Comparison of ENCODE assay signal across 12 mouse cellular contexts in the genomic region with DNA sequence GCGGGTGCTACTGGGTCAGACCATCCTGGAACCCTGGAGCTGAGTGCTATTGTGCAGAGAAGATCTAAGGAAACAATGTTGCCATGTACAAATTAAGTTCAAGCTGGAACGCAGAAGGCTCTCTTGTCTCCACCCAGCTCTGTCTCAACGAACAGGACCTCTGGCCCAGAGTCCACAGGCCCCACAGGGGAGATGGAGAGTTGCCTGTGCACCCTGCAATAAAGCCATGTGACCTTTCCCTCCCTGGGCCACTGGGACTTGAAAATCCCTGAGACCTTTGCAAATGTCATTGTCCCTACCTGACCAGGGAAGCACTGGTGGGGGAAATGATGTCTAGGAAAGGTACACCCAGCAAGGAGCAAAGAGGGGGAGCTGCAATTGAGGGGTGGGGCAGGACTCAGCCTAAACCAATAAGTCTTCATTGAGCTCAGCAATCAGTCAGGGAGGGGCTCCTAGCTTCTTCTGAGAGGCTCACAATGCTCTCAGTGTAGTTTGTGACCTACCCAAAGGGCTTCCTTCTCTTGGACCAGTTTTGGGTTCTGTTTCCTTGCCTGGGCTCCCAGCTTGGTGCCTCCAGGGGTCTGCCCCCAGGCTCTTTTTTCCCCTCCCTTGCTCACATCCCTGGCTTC.
"Had no signal": no experiment of that assay in that cellular context is flagged by ENCODE, and none has a peak within 500 bp of the region (broad histone marks: within the 10 kb centered on the region; RNA-seq: fewer than 3 reads in every experiment).

No protein-coding gene starts in this region.

- H3K27ac ChIP-seq: kidney, embryonic 15.5 days; liver, embryonic 15.5 days; lung, embryonic 15.5 days; macrophage; midbrain, embryonic 12.5 days; stomach, embryonic 15.5 days had no signal

- H3K36me3 ChIP-seq: kidney, embryonic 15.5 days; liver, embryonic 15.5 days; lung, embryonic 15.5 days; midbrain, embryonic 12.5 days; stomach, embryonic 15.5 days had no signal

- H3K4me1 ChIP-seq: megakaryocyte, embryonic 14.5 days; midbrain, embryonic 12.5 days; stomach, embryonic 15.5 days had no signal

- DNase-seq: kidney, postnatal 14 days; left cerebral cortex, postnatal 4 days; lung, postnatal 14 days; right cerebral cortex, postnatal 14 days; thymus, postnatal 4 days had no signal

- H3K9me3 ChIP-seq: kidney, embryonic 15.5 days; liver, embryonic 15.5 days; lung, embryonic 15.5 days; megakaryocyte, embryonic 14.5 days; midbrain, embryonic 12.5 days; stomach, embryonic 15.5 days had no signal

- H3K4me2 ChIP-seq: kidney, embryonic 15.5 days; liver, embryonic 15.5 days; lung, embryonic 15.5 days; midbrain, embryonic 12.5 days; stomach, embryonic 15.5 days had no signal

- H3K27me3 ChIP-seq: kidney, embryonic 15.5 days; liver, embryonic 15.5 days; lung, embryonic 15.5 days; midbrain, embryonic 12.5 days; stomach, embryonic 15.5 days had no signal

- H3K4me3 ChIP-seq: kidney, embryonic 15.5 days; liver, embryonic 15.5 days; lung, embryonic 15.5 days; megakaryocyte, embryonic 14.5 days; midbrain, embryonic 12.5 days; stomach, embryonic 15.5 days had no signal

- H3K9ac ChIP-seq: kidney, embryonic 15.5 days; liver, embryonic 15.5 days; lung, embryonic 15.5 days; midbrain, embryonic 12.5 days; stomach, embryonic 15.5 days had no signal
